Mouse (Mus musculus): Measurements from ENCODE around the gene Por.

Por gene

GRCm38 (mm10) chr5:135729351-135729750 is 59.5 kb downstream of the Por start:
- no peak for DNase-seq

DNA sequence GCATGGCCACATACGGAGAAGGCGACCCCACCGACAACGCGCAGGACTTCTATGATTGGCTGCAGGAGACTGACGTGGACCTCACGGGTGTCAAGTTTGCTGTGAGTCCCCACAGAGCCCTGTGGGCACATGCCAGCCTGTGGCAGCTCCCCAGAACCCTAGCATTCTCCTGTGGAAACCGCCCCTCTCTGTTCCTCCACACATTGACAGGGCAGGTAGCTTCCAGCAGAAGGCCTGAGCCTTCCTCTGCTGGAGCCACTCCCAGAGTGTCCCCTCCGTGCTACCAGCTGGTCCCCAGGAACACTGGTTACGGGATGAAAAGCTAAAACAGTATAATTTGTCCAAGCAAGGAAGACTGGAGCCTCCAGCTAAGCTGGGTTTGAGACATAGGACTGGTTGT is 60.4 kb downstream of the Por start:
- no peak for DNase-seq

DNA sequence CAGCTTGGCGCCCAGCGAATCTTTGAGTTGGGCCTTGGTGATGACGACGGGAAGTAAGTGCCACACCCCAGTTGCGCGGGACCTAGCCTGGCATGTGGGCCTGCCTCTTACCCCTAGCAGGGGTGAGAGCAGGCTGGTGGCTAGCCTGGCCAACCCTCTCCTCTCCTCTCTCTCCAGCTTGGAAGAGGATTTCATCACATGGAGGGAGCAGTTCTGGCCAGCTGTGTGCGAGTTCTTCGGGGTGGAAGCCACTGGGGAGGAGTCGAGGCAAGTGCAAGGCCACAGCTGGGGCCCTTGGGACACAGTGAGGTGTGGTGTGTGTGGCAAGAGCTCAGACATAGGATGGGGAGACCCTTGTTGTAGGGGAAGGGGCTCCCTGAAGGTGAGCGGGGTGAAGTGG is 61.1 kb downstream of the Por start:
- DNase-seq, result no peak

- DNase-seq, result no peak
These were observed 61.5 kb downstream of the Por start for GRCm38 (mm10) chr5:135731322-135731721.

DNA sequence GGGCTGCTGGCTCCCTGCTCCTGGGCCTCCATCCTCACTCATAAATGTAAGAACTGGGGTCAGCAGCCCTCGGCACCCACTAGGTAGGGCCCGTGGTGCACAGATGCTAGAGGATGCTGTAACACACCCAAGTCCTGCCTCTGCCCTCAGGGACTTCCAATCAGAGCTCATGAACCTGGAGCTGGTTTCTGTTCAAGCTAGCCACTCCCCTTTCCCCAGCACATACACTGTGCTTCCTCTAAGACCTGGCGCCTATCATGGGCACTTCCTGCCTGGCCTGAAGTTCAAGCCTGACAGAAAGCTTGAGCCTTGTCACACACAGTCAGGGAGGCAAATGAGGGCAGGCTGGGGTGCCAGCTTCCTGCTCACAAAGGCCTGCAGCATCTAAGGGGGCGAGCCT is 63.2 kb downstream of the Por start:
- no peak for DNase-seq

GRCm38 (mm10) chr5:135734057-135734680 is 64.3 kb downstream of the Por start:
- no peak for DNase-seq

GRCm38 (mm10) chr5:135735741-135736140 is 65.9 kb downstream of the Por start:
- no peak for DNase-seq

DNA sequence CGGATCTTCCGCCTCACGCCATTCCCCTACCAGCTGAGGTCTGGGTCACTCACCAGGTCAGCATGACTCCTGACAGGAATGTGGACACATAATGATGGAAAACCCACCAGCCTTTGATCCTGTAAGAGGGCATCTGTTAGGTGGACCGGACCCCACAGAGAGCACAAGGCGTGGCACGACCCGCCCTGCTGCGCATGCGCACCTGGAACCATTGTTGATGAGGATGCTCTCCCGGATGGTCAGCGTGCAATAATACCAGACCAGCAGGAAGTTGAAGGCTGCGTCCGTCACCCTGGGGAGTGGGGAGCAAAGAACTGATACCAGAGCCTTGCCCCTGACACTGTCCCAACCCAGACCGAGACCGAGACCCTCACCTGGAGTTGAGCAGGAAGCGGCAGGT is 66.7 kb downstream of the Por start:
- DNase-seq, result no peak

DNA sequence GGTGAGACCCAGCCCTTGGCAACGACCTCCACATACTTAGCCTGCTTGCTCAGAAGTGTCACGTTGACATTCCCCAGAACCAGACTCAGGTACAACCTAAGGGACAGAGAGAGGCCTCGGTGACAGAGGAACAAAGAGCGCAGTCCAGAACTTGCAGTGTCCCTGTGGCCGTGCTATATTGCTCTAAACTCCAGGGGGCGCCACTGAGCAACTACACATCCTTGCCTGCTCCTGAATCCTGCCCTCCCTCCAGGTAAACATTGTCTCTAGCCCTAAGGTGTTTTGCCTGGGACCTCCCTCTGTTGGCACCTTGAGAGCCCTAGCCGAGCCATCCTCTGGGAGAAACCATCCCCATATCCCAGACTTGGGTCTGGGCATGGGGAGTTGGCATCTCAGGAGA is 67.3 kb downstream of the Por start:
- DNase-seq, result peak; percentile 34

GRCm38 (mm10) chr5:135738266-135738665 is 68.4 kb downstream of the Por start:
- DNase-seq, result no peak

- no peak for DNase-seq
These were observed 72.3 kb downstream of the Por start for GRCm38 (mm10) chr5:135742156-135742555.

GRCm38 (mm10) chr5:135742941-135743740 is 73.3 kb downstream of the Por start:
- DNase-seq, result no peak

- DNase-seq, result peak; percentile 95
These were observed 74.1 kb downstream of the Por start, which contains the start of gene Tmem120a for GRCm38 (mm10) chr5:135743741-135744609. Gene Tmem120a, minus strand, starts transcription at chr5:135744448.

DNA sequence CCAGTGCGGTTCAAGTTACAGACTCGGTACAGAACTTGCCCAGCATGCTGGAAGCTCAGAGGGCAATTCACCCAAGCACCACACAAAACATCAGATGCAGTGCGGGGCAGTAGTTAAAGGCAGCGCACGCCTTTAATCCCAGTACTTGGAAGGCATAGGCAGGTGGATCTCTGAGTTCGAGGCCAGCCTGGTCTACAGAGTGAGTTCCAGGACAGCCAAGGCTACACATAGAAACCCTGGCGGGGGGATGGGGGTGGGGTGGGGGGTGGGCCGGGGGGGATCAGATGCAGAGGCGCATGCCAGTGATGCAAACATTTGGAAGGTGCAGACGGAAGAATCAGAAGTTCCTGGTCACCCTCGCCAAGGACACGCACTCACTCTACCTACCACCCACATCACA is 74.9 kb downstream of the Por start:
- no peak for DNase-seq

- no peak for DNase-seq
These were observed 81.2 kb downstream of the Por start for GRCm38 (mm10) chr5:135751041-135751440.

DNA sequence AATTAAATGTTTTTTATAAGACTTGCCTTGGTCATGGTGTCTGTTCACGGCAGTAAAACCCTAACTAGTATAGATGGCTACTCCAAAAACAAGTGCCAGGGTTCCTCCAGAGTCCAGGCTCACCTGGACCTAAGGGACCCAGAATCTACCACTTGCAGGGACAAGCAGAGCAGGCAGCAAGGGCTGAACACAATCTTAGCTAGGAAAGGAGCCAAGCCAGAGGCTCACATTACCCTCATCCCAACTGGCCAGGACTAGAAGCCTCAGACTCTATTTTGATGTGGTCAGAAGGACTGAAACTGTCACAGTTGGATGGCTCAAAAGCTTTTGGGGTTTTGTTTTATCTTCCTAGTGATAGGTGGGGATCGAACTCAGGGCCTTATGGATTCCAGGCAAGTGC is 81.8 kb downstream of the Por start:
- DNase-seq, result no peak

- DNase-seq, result no peak
These were observed 92.0 kb downstream of the Por start for GRCm38 (mm10) chr5:135761881-135762280.

DNA sequence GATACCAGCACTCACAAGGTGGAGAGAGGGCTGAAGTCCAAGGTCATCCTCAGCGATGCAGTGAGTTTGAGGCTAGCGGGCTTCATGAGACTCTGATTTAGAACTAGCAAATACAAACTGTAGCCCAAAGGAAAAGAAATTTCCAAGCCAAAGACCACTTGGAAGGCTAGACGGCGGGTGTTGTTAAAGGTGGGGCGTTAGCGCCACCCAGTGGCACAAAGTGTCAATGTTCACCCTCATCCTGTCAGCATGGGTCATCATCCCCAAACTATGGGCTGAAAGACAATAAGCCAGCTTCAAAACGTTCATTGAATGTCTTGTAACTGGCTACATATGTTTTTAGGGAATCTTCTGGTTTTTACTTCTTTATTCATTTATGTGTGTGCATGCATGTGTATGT is 93.7 kb downstream of the Por start:
- peak; percentile 69 for DNase-seq

DNA sequence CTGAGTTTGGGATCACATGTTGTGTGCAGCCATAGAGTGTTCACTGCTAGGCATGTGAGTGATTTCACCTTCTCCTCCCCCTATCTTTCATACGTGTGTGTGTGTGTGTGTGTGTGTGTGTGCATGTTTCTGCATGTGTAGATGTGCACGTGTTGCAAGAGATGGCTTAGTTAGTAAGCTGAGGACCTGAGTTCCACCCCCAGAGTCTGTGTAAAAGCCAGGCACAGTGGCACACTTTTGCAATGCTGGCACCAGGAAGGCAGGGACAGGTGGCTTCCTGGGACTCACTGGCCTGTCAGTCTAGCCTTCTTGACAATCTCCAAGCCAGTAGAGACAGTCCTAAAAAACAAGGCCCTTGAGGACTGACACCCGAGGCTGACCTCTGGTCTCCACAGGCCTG is 95.1 kb downstream of the Por start:
- DNase-seq, result no peak

- DNase-seq, result no peak
These were observed 102.7 kb downstream of the Por start for GRCm38 (mm10) chr5:135772519-135772918.

- DNase-seq, result no peak
These were observed 106.7 kb downstream of the Por start for GRCm38 (mm10) chr5:135776546-135776945.

DNA sequence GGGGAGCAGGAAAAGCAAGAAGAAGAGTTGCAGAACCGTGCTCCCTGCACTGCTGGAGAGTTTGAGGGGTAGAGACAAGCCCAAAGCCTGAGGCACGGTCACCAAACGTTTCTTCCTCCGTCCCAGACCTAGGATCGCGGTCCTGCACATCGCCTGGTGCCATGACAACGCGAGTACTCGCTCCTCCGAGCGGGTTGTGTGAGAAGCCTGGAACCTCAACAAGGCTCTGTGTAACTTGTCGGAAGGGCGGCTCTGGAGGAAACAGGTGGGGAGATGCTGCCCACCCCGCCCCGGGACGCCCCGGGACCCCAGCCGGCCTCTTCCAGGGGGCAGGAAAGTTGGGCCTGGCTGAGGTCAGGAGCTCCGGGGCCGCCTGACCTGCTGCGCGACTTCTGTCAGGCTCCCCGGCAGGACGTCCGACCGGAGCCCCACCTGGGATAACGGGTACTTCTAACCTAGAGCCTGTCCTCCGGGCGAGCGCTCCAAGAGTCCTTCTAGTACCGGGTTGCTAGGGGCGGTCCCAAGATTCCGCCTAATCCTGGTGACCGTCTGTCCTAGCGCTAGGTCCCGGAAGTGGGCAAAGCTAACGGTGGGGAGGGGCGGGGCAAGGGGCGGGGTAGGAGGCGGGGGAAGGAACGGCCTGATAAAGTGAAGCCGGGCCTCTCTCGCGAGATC is 108.1 kb downstream of the Por start, which contains the start of gene Styxl1:
Styxl1 (minus strand) TSS at position 590 of the 675 bp plus-strand sequence.
- no peak for DNase-seq

All from thymus, postnatal 14 days (tissue).